Mouse (Mus musculus): ENCODE measurements at regions not wholly inside any gene's neighbourhood (a gene's known extent, or its start where the extent isn't known, plus 50 kb on each side); places are given as distances from the start of the nearest gene placed in this dataset.

DNA sequence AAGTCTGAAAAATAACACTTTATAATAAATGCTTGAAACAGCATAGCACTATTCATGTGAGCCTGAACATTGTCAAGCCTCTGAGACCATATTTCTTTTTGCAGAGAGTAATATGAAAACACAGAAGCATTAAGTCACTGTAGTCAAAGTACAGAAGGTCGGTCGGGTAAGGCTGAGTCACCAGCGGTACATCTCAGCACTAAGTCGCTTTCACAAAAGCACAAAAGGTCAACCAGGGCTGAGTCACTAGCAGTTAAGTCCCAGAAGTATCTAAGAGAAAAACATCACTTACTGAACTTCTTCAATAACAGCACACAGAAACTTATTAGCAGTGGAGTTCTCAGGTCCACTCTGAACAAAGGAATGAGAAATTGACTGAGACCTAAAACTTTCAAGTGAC, 154.7 kb upstream of the Col1a2 start:
- TF ChIP-seq CTCF (IDR thresholded peaks at IDR 0.05; ENCODE audit: low read depth) (no peak), EP300 (optimal IDR thresholded peaks at IDR 0.05) (no peak)
